In genomic region chr4:88159256-88159655, GRCm38 (mm10) we compare ENCODE assay signal across 21 mouse cellular contexts.
DNase-seq lines count a peak whose midpoint lies in the region; ATAC-seq and TF ChIP-seq lines count a peak whose summit lies in the region.
"Had no signal": no experiment of that assay in that cellular context is flagged by ENCODE, and none has a peak within 500 bp of the region (broad histone marks: within the 10 kb centered on the region; RNA-seq: fewer than 3 reads in every experiment).

No protein-coding gene starts in this region.

- no peak for TF ChIP-seq POLR2A in heart, adult 2 months (IDR thresholded peaks at IDR 0.05; ENCODE audit: insufficient read depth, low read depth, low read length)

- H3K27ac ChIP-seq in forebrain, embryonic 13.5 days = peak overlapping the region; percentile 52
- H3K27ac ChIP-seq in forebrain, embryonic 11.5 days (ENCODE audit: low read depth, low read length) = no peak overlapping the region
- H3K27ac ChIP-seq in layer of hippocampus, adult 2 months = peak overlapping the region; percentile 76
- H3K27ac ChIP-seq in heart, adult 2 months = no peak overlapping the region
- H3K27ac ChIP-seq: embryonic facial prominence, embryonic 10.5 days; hindbrain, embryonic 10.5 days; hindbrain, embryonic 14.5 days; intestine, embryonic 15.5 days had no signal

- no peak for TF ChIP-seq CTCF in layer of hippocampus, adult 2 months (conservative IDR thresholded peaks at IDR 0.05)
- TF ChIP-seq CTCF in heart, adult 2 months (IDR thresholded peaks at IDR 0.05) = no peak

- no peaks in the 10 kb centered on the region for H3K79me2 ChIP-seq in heart, adult 2 months (replicated peaks; ENCODE audit: control insufficient read depth, insufficient read depth, low read length)

- no peak for TF ChIP-seq EP300 in heart, adult 2 months (IDR thresholded peaks at IDR 0.05; ENCODE audit: insufficient read depth, low read depth, low read length)

- WGBS in forebrain, embryonic 13.5 days = 66% methylated on average over 5 of the region's 5 CpGs
- WGBS in forebrain, embryonic 11.5 days = 88% methylated on average over 5 of the region's 5 CpGs
- 90% methylated on average over 5 of the region's 5 CpGs for WGBS in heart, adult 2 months

- peak; percentile 31; the same call in 1 of the 2 replicates for ATAC-seq in forebrain, embryonic 13.5 days
- no peak for ATAC-seq in forebrain, embryonic 11.5 days (replicated peaks; ENCODE audit: low FRiP score)
- ATAC-seq: CD4-positive, CD25-positive, alpha-beta regulatory T cell, adult 4 months; intestine, embryonic 15.5 days had no signal

- no peak overlapping the region for H3K4me3 ChIP-seq in forebrain, embryonic 13.5 days
- no peak overlapping the region for H3K4me3 ChIP-seq in forebrain, embryonic 11.5 days (ENCODE audit: low read depth, low read length)
- H3K4me3 ChIP-seq in layer of hippocampus, adult 2 months = 0 out of 2 replicates have a peak overlapping the region, but pooled peaks have one; percentile 4
- H3K4me3 ChIP-seq in heart, adult 2 months = no peak overlapping the region
- H3K4me3 ChIP-seq: embryonic facial prominence, embryonic 10.5 days; erythroblast, embryonic 14.5 days; heart, embryonic 12.5 days; hindbrain, embryonic 10.5 days; intestine, embryonic 15.5 days had no signal

- no peak overlapping the region for H3K4me2 ChIP-seq in forebrain, embryonic 13.5 days
- H3K4me2 ChIP-seq in forebrain, embryonic 11.5 days (ENCODE audit: low read depth, low read length, severe bottlenecking) = no peak overlapping the region
- H3K4me2 ChIP-seq: heart, embryonic 12.5 days; hindbrain, embryonic 14.5 days; intestine, embryonic 15.5 days had no signal

- intact Hi-C loops in heart, adult 2 months (cut with DNase I) = no loop called here

- peaks cover 38% of the 10 kb centered on the region for H3K4me1 ChIP-seq in forebrain, embryonic 13.5 days
- no peaks in the 10 kb centered on the region for H3K4me1 ChIP-seq in forebrain, embryonic 11.5 days (replicated peaks; ENCODE audit: control insufficient read depth, insufficient read depth, low read length)
- H3K4me1 ChIP-seq in heart, adult 2 months (ENCODE audit: control insufficient read depth, insufficient read depth, low read length) = no peaks in the 10 kb centered on the region; the same call in 1 of the 2 replicates
- H3K4me1 ChIP-seq: intestine, embryonic 15.5 days had no signal

- no peaks in the 10 kb centered on the region for H3K9me3 ChIP-seq in forebrain, embryonic 13.5 days (replicated peaks)
- no peaks in the 10 kb centered on the region for H3K9me3 ChIP-seq in forebrain, embryonic 11.5 days (ENCODE audit: control insufficient read depth, low read length)
- H3K9me3 ChIP-seq: embryonic facial prominence, embryonic 10.5 days; G1E; heart, embryonic 12.5 days; hindbrain, embryonic 10.5 days; intestine, embryonic 15.5 days had no signal

- no peaks in the 10 kb centered on the region for H3K27me3 ChIP-seq in forebrain, embryonic 13.5 days
- H3K27me3 ChIP-seq in forebrain, embryonic 11.5 days (ENCODE audit: control insufficient read depth, insufficient read depth, low read length) = no peaks in the 10 kb centered on the region
- no peaks in the 10 kb centered on the region for H3K27me3 ChIP-seq in heart, adult 2 months (ENCODE audit: control insufficient read depth, insufficient read depth, low read length)
- H3K27me3 ChIP-seq: heart, embryonic 12.5 days; intestine, embryonic 15.5 days had no signal

- DNase-seq in forebrain, embryonic 11.5 days (ENCODE audit: low spot score) = no peak
- no peak for DNase-seq in layer of hippocampus, adult 2 months (ENCODE audit: low spot score in 2 of 2)
- DNase-seq in layer of hippocampus, adult 11-12 months (ENCODE audit: low spot score) = no peak
- DNase-seq in ovary, postnatal 36 days (ENCODE audit: low spot score) = peak; percentile 13
- no peak for DNase-seq in ovary, postnatal 14 days (ENCODE audit: low spot score)
- DNase-seq in adrenal gland, adult 2 months = no peak
- no peak for DNase-seq in heart, adult 2 months
- DNase-seq: adrenal gland, postnatal 14 days; B cell, adult 2 months; cerebellum, adult 2 months; cerebellum, postnatal 10 days; gastrocnemius, postnatal 10 days had no signal

- H3K36me3 ChIP-seq in forebrain, embryonic 13.5 days (ENCODE audit: poor library complexity, severe bottlenecking) = no peaks in the 10 kb centered on the region
- H3K36me3 ChIP-seq in forebrain, embryonic 11.5 days (ENCODE audit: control insufficient read depth, insufficient read depth, low read length) = no peaks in the 10 kb centered on the region
- H3K36me3 ChIP-seq in heart, adult 2 months (ENCODE audit: control insufficient read depth, insufficient read depth, low read length) = no peaks in the 10 kb centered on the region; the same call in 1 of the 2 replicates
- H3K36me3 ChIP-seq: embryonic facial prominence, embryonic 10.5 days; heart, embryonic 12.5 days; hindbrain, embryonic 10.5 days; intestine, embryonic 15.5 days had no signal

- H3K9ac ChIP-seq in forebrain, embryonic 13.5 days = no peak overlapping the region
- H3K9ac ChIP-seq in forebrain, embryonic 11.5 days (ENCODE audit: low read length) = no peak overlapping the region
- no peak overlapping the region for H3K9ac ChIP-seq in heart, adult 2 months (ENCODE audit: low read depth, low read length)
- H3K9ac ChIP-seq: heart, embryonic 12.5 days; hindbrain, embryonic 14.5 days; intestine, embryonic 15.5 days had no signal

Comparison
In these comparisons a context has a peak if more than half of its experiments do, and no peak if none do; other contexts are left out.
1. H3K27ac ChIP-seq: peak in forebrain, embryonic 13.5 days (single experiment) and layer of hippocampus, adult 2 months (single experiment); none in forebrain, embryonic 11.5 days (single experiment) and heart, adult 2 months (single experiment).